Mouse (Mus musculus): ENCODE measurements around the gene Gamt. TPM values are rescaled to one million over a fixed set of nuclear protein-coding genes. Genes with fewer than 3 reads are reported as not detected.
"Not testable (repeated sequence)": the region's sequence is repeated elsewhere in the genome, so short reads cannot be mapped to it uniquely, and the experiment has no call there.

Gamt gene
- total and polyA plus RNA-seq, 3 experiments = 246 to 833 (median 281) TPM

- DNase-seq = peak; percentile 84
These were observed 1.9 kb downstream of the Gamt start for GRCm38 (mm10) chr10:80258752-80259462.

- no peak for DNase-seq
These were observed 2.9 kb downstream of the Gamt start for GRCm38 (mm10) chr10:80257936-80258335.

- peak; percentile 88 for DNase-seq
These were observed 4.8 kb downstream of the Gamt start for GRCm38 (mm10) chr10:80255881-80256535.

GRCm38 (mm10) chr10:80254331-80255297 is 6.2 kb downstream of the Gamt start:
- no peak for DNase-seq

GRCm38 (mm10) chr10:80253551-80253950 is 7.3 kb downstream of the Gamt start:
- DNase-seq = no peak

GRCm38 (mm10) chr10:80252493-80253274 is 8.1 kb downstream of the Gamt start:
- no peak for DNase-seq

- no peak for DNase-seq
These were observed 8.8 kb downstream of the Gamt start for GRCm38 (mm10) chr10:80252011-80252410.

- DNase-seq = no peak
These were observed 10.2 kb downstream of the Gamt start for GRCm38 (mm10) chr10:80250573-80250972.

GRCm38 (mm10) chr10:80250059-80250458 is 10.8 kb downstream of the Gamt start:
- no peak for DNase-seq

- peak; percentile 95 for DNase-seq
These were observed 11.7 kb downstream of the Gamt start, which contains the start of gene Ndufs7 for GRCm38 (mm10) chr10:80248971-80249640. Ndufs7 (plus strand) TSS chr10:80249121.

GRCm38 (mm10) chr10:80248437-80248836 is 12.4 kb downstream of the Gamt start:
- DNase-seq = not testable (repeated sequence)

GRCm38 (mm10) chr10:80247849-80248248 is 13.0 kb downstream of the Gamt start:
- no peak for DNase-seq

- DNase-seq = peak; percentile 84
These were observed 15.2 kb downstream of the Gamt start for GRCm38 (mm10) chr10:80245600-80245999.

GRCm38 (mm10) chr10:80244791-80245399 is 15.9 kb downstream of the Gamt start:
- DNase-seq = no peak

GRCm38 (mm10) chr10:80242607-80243006 is 18.2 kb downstream of the Gamt start:
- no peak for DNase-seq

GRCm38 (mm10) chr10:80242088-80242487 is 18.7 kb downstream of the Gamt start:
- no peak for DNase-seq

GRCm38 (mm10) chr10:80239791-80240190 is 21.0 kb downstream of the Gamt start:
- no peak for DNase-seq

GRCm38 (mm10) chr10:80238306-80238705 is 22.5 kb downstream of the Gamt start:
- no peak for DNase-seq

- no peak for DNase-seq
These were observed 23.8 kb downstream of the Gamt start for GRCm38 (mm10) chr10:80237020-80237419.

- no peak for DNase-seq
These were observed 24.5 kb downstream of the Gamt start for GRCm38 (mm10) chr10:80236145-80236825.
